Mouse (Mus musculus) layer of hippocampus, postnatal 36 days (tissue): ENCODE data around the gene Tbx6. TPM values are rescaled to one million over a fixed set of nuclear protein-coding genes. Genes with fewer than 3 reads are reported as not detected.

ENCODE experiments used
- DNase-seq, 2 experiments: peaks; one replicate each; pipeline ENCODE4 v3.0.0; 2022
- total RNA-seq, 2 experiments: library from RNA; stranded (reverse); gene quantifications; 2 replicates each; pipeline ENCODE4 v1.2.3; 2021

The Tbx6 gene
- total RNA-seq, 2 experiments from 2014 or later: 0.75 to 1.1 TPM

DNA sequence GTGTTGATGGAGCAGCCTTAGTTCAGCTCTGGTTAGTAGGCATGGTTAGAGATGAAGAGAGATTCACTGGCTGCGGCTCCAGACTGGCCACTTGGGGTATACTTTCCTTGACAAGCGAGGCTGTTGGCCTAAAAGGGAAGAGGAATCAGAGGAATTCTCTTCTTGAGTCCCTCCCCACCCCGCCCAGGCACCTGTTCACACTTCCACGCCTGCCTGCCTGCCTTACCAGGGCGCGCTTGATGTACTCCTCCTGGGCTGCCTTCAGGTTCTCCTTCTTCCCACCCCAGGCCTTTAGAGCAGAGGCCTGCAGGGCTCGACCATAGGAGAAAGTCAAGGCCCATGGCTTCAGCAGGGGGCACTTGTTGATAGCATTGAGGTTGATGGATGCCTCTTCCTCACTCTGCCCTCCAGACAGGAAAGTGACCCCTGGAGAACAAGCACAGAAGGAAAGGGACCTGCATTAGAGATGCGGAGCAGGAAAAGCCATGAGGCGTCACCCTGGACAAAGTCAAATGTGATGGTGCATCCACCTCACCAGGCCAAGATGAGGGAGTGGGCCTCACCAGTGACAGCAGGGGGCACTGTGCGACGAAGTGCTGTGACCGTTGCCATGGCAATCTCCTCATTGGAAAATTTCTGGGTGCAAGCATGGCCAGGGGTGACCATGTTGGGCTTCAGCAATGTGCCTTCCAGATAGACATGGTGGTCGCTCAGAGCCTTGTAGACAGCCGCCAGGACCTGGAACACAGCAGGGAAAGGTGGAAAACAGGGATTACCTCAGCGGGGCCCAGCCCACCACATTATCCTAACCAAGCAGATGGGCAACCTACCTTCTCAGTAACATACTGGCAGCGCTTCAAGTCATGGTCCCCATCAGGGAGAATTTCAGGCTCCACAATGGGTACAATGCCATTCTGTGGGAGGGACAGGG lies 14.4 kb downstream of the Tbx6 start:
- no peak for DNase-seq

DNA sequence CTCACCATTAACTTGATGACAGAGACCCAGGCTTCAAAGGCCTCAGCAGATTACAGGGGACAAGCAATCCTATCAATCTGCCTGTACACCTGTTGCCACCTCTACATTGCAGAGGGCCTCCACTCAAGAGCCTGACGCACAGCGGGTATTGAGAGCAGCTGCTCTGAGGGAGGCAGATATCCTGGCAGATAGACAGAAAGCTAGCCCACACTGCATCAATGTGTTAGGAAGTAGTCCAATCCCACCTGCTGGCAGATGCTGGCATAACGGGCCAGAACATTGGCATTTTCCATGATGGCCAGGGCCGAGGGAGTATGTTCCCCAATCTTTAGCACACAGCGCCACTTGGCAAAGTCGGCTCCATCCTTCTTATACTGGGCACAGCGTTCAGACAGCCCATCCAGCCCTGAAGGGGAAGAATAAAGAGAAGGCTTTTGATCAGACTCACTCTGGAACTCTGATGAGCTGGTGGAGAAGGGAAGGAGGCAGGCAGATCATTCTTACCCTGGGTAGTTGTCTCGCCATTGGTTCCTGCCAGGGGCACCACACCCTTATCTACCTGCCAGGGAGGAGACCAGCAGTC lies 15.2 kb downstream of the Tbx6 start:
- peak in 1 of 2 experiments; percentile 57 for DNase-seq

DNA sequence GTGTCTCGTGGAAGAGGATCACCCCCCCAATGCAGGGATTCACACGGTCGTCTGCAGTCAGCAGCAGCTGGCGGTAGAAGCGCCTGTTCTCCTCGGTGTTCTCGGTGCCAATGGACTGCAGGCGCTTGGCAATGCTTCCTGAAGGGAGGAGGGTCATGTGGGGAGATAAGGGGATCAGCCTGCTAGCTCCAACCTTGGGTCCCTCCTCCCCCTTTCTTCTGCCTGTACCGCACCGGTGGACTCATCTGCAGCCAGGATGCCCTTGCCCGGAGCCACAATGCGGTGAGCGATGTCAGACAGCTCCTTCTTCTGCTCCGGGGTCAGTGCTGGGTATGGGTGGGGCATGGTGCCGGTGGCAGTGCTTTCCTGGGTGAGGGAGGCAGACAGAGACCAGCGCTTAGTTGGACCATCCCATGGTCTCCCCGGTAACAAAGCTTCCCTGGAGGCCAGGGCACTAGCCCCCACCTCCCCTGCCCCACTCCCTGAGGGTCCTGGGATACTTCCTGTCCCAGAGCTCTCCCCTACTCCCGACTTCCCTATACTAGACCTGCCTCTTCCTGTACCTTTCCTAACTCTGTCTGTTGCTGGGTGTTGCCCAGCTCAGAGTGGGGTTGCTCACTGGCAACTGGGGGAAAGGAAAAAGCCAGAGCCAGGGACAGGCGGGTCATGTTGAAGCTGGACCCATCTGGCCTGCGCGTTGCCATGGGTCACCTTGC lies 16.3 kb downstream of the Tbx6 start, which contains the start of gene Fam57b:
TSS of gene Fam57b (plus strand) at position 258 of the 716 bp plus-strand sequence.
- no peak for DNase-seq

DNA sequence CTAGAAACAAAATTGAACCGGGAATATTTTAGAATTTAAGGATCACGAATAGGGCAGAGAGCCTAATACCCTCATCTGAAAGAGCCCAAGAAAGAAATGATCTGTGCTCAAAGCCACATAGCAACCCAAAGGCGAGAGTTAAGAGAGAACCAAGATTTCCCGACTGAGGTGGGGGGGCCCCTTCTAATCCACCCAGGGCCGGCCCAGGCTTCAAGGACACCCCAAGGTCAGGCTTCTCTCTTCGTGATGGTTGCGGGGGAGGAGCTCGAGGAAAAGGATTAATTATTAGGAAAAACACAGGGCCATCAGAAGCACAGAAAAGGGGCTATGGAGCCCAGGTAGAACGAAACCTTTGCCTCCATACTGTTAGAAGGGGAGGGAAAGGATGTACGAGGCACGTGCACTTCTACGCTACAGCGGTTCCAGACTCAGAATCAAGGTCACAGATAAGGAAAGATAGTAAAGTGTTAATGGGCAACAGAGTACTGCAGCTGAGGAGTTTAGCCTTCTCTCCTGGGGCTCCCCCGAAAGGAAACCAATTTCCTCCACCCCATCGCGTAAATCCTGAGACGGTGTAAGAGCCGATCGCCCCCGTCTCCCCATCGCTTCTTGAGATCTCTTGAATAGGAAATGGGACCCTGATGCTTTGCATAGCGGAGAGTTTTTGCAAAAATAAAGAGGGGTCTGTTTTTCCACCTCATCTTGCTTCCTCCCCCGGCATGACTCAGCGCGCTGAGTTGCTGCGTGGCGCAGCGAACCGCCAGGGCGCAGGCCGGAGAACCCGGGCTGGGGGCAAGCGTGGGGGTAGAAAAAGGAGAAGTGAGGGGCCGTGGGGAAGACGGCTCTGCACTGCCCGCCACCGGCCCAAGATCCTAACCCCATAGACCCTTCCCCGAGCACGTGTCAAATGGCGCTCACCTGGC lies 17.1 kb downstream of the Tbx6 start:
- no peak for DNase-seq

DNA sequence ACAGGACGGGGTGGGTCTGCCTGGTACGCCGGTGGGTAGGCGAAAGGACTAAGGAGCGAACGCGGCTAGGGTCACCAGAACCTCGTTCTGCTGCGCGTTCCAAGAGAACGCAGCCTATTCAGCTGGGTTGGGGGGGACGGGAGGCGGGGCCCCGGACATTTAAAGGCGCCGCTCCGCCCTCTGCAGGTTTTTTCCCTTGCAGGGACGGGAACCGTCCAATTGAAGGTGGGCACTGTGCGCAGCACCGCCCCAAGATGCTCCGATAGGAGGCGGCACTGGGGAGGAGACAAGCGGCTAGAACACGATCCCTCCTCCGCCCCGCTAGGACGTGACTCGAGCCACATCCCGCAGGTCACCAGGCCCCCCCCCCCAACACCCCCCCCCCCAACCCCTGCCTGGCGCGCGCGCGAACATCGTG lies 17.8 kb downstream of the Tbx6 start:
- DNase-seq: peak; percentile 96 to 98

DNA sequence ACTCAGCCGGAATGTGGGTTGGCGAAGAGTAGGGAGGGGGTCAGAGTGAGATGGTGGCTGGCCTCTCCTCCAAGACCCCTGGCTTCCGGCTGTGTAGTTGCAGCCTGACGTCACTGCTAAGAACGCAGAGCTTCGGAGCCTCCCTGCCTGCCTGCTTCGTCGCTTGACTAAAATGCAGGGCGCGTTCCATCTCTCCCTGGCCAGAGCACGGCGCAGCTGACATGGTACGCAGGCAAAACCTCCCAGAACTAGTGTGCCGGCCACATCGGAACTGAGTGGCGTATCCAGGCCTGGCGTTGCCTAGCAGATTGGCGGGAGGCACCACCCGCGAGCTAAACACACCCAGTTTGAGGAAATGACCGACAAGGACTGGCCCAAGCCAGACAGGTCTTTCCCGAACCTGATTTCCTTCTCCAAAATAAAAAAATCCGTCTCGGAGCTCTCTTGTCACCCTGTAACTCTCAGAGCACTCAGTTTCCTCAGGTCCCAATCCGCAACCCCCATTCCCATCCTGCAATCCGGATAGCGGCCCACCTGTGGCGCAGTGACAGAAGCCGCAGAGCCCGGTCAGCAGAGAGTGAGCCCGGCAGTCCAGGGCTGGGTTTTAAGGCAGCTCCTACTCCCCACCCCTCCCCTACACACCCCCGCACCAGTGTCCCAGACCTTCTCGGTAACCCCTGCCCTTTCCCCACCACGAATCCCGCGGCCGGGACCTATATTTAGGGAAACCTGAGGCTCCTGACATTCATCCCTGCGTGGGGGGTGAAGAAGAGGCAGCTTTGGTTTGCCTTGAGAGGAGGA lies 18.4 kb downstream of the Tbx6 start:
- peak; percentile 79 to 86 for DNase-seq

DNA sequence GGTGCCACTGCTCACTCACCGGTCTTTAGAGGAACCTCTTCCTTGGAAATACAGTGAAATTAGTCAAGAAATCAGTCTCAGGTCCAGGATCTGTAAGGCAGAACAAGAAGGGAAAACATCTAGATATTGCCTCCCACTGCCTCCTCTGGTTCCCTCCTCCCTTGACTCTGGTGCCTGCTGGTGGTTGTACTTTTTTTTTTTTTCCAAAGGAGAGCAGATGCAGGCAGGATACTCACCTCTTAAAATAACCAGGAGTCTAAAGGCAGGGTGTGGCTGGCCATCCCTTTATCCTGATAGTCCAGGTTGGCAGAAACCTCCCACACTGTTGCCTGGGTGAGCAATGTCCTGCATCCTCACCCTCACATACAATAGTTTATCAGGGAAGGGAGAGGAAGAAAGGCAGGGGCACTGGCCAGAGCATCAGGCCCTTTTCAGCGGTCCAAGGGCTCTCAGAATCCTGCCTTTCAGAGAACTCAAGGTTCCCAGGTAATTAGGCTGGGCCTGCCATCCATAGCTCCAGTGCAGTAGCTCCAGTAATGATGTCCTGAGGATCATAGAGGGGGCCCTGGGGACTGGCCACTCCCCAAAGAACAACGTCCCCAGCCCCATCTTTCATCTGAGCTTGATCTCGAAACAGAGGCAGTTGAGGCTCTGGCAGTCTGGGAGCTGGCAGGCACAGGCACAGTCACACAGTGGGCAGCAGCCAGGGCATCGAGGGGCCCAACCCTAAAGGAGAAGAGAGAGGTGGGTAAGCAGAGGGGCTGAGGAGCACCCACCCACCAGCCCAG lies 19.2 kb downstream of the Tbx6 start:
- no peak for DNase-seq

- no peak for DNase-seq
Measured at GRCm38 (mm10) chr7:126801057-126801422, 19.8 kb downstream of the Tbx6 start.

GRCm38 (mm10) chr7:126802134-126802889 lies 21.0 kb downstream of the Tbx6 start:
- no peak for DNase-seq

- DNase-seq: no peak
Measured at GRCm38 (mm10) chr7:126803181-126803580, 21.9 kb downstream of the Tbx6 start.

- no peak for DNase-seq
Measured at GRCm38 (mm10) chr7:126803751-126804150, 22.5 kb downstream of the Tbx6 start.

- no peak for DNase-seq
Measured at GRCm38 (mm10) chr7:126806956-126807355, 25.7 kb downstream of the Tbx6 start.

- DNase-seq: no peak
Measured at GRCm38 (mm10) chr7:126807405-126807804, 26.1 kb downstream of the Tbx6 start.

GRCm38 (mm10) chr7:126808703-126809455 lies 27.6 kb downstream of the Tbx6 start:
- DNase-seq: peak; percentile 89 to 90

DNA sequence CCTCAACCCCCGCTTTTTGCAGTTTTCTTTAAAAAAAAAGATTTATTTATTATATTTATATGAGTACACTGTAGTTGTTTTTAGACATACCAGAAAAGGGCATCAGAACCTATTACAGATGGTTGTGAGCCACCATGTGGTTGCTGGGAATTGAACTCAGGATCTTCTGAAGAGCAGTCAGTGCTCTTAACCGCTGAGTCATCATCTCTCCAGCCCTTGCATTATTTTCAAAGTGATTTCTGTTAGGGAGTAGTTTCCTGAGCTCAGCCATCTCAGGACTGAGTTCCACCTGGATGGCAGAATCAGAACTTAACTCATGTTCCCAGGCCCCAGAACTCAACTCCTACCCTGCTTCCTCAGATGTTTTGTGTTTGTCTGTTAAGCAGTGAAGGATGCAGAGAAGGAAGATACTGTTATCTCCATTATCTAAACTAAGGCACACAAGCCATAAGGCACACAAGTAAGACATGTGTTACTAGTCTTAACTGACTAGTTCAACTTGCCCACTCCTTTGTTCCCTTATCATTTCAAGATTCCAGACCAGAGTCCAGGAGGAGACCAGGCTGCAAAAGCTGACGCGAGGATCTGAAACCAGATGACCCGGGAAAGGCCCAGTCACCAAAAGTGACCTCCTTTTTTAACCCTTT lies 28.6 kb downstream of the Tbx6 start:
- no peak for DNase-seq

DNA sequence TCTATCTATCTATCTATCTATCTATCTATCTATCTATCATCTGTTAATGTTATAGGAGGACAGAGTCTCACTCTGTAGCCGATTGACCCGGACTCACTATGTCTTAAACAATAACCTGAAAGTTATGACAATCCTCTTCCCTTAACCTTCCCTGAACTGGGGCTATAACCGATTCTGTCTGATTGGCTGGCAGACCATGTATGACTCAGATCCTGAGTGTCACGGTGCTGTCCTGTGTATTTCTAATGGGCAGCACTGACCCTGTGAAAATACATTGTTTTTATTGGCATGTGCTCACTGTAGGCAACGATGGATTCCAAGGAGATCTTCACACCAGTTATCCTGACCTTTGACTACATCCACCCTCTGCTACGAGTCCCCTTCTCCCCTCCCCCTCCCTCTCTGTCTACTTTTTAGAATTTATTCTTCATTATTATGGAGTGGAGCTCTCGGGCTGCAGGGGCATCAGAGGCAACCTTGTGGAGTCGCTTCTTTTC lies 34.5 kb downstream of the Tbx6 start:
- DNase-seq: no peak

- DNase-seq: no peak
Measured at GRCm38 (mm10) chr7:126816494-126816893, 35.2 kb downstream of the Tbx6 start.

DNA sequence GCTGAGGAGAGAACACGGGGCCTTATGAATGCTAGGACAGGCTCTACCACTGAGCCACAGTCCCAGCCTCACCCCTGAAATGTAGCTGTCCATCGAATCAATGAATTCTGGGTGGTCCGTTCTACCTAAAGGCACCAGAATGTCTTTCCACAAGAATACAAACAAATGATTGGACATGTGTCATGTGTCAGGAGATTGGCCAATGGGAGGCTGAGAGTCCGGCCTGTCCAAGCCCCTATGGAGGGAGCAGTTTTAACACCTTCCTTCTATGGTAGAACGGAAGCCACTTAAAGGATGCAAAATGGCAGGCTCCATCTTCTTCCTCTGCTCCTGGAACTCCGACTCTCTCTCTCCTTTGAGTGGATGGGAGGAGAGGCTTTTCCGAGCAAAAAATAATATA lies 36.3 kb downstream of the Tbx6 start:
- no peak for DNase-seq
